Mouse (Mus musculus): ENCODE measurements at regions not wholly inside any gene's neighbourhood (a gene's known extent, or its start where the extent isn't known, plus 50 kb on each side); places are given as distances from the start of the nearest gene placed in this dataset.

GRCm38 (mm10) chr1:40942751-40943150, 137.3 kb downstream of the Tmem182 start:
- H3K9me3 ChIP-seq (replicated peaks; ENCODE audit: insufficient read depth, low read length): no peaks in the 10 kb centered on the region
- H3K79me2 ChIP-seq (ENCODE audit: control insufficient read depth, insufficient read depth, low read length, poor library complexity): no peaks in the 10 kb centered on the region

DNA sequence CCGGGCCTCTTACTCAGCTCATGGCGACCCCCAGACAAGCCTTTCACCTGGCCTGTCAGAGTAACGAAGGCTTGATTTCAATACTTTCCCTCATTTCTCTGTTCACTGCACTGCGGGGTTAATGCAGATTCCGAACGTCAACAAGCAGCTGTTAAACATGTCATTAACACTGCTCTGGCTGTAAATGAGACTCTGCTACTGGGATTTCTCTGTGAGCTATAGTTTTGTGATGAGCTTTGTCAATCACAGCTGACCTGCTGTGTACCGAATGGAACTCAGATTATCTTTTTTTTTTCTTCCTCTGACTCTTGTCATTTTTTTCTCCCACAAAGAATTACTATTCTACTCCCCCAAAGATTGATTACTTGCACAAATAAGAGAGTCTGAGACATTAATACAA, 137.8 kb downstream of the Tmem182 start:
- Histone ChIP-seq H3K36me3 (ENCODE audit: control insufficient read depth in 1 of 2, insufficient read depth in 2 of 2, low read length in 2 of 2) (no peaks in the 10 kb centered on the region), H3K79me2 (ENCODE audit: control insufficient read depth, insufficient read depth, low read length, poor library complexity) (no peaks in the 10 kb centered on the region), H3K27me3 (ENCODE audit: control insufficient read depth in 1 of 2, insufficient read depth in 2 of 2, low read length in 2 of 2) (no peaks in the 10 kb centered on the region), H3K4me3 (ENCODE audit: control insufficient read depth in 1 of 2, insufficient read depth in 1 of 2, low read depth in 2 of 2, low read length in 2 of 2) (no peak overlapping the region), H3K27ac (ENCODE audit: control insufficient read depth, low read depth, low read length) (no peak overlapping the region), H3K9me3 (replicated peaks; ENCODE audit: insufficient read depth, low read length) (no peaks in the 10 kb centered on the region), H3K9ac (ENCODE audit: control insufficient read depth, low read depth, low read length, poor library complexity, severe bottlenecking) (no peak overlapping the region), H3K4me1 (ENCODE audit: control insufficient read depth in 1 of 2, insufficient read depth in 2 of 2, low read length in 2 of 2) (no peaks in the 10 kb centered on the region)
- TF ChIP-seq MYC (IDR thresholded peaks at IDR 0.05; ENCODE audit: low read depth, low read length): no peak
- no peak for TF ChIP-seq TCF12 (IDR thresholded peaks at IDR 0.05; ENCODE audit: low read depth, low read length)
- TF ChIP-seq JUND (IDR thresholded peaks at IDR 0.05; ENCODE audit: low read depth, low read length): no peak
- TF ChIP-seq ELF1 (IDR thresholded peaks at IDR 0.05; ENCODE audit: low read depth, low read length): no peak
- no peak for TF ChIP-seq NELFE (IDR thresholded peaks at IDR 0.05; ENCODE audit: low read depth, low read length)
- TF ChIP-seq CHD2 (IDR thresholded peaks at IDR 0.05; ENCODE audit: low read length): no peak
- no peak for TF ChIP-seq BHLHE40 (IDR thresholded peaks at IDR 0.05; ENCODE audit: borderline replicate concordance, low read depth, low read length)
- no peak for TF ChIP-seq MAZ (IDR thresholded peaks at IDR 0.05; ENCODE audit: low read depth, low read length)
- no peak for TF ChIP-seq GABPA (IDR thresholded peaks at IDR 0.05; ENCODE audit: low read depth, low read length)
- no peak for TF ChIP-seq SMC3 (IDR thresholded peaks at IDR 0.05; ENCODE audit: low read depth, low read length)
- TF ChIP-seq MEF2A (IDR thresholded peaks at IDR 0.05; ENCODE audit: extremely low read depth, insufficient replicate concordance, low read depth, low read length, poor library complexity, severe bottlenecking): no peak
- no peak for TF ChIP-seq POLR2AphosphoS2 (IDR thresholded peaks at IDR 0.05; ENCODE audit: low read length)
- no peak for TF ChIP-seq NRF1 (IDR thresholded peaks at IDR 0.05; ENCODE audit: insufficient read depth, low read depth, low read length, poor library complexity, severe bottlenecking)
- no peak for TF ChIP-seq MYB (IDR thresholded peaks at IDR 0.05; ENCODE audit: low read depth, low read length)
- no peak for TF ChIP-seq RAD21 (IDR thresholded peaks at IDR 0.05; ENCODE audit: low read depth, low read length)
- no peak for TF ChIP-seq CTCF (IDR thresholded peaks at IDR 0.05 in 2 of 3, conservative IDR thresholded peaks at IDR 0.05 in 1 of 3; ENCODE audit: control insufficient read depth in 1 of 3, insufficient read depth in 1 of 3, low read depth in 2 of 3, low read length in 3 of 3, poor library complexity in 1 of 3, severe bottlenecking in 1 of 3)
- TF ChIP-seq ZNF384 (IDR thresholded peaks at IDR 0.05; ENCODE audit: low read depth, low read length): no peak
- no peak for TF ChIP-seq TAL1 (IDR thresholded peaks at IDR 0.05; ENCODE audit: low read length)
- TF ChIP-seq EP300 (IDR thresholded peaks at IDR 0.05; ENCODE audit: low read depth in 1 of 2, low read length in 2 of 2): no peak
- TF ChIP-seq MAX (IDR thresholded peaks at IDR 0.05; ENCODE audit: low read length): no peak
- no peak for DNase-seq (ENCODE audit: low read depth, low spot score)

More at GRCm38 (mm10) chr1:40942751-40943150, 137.3 kb downstream of the Tmem182 start:
- TF ChIP-seq CHD2 (IDR thresholded peaks at IDR 0.05; ENCODE audit: low read length) (no peak), BHLHE40 (IDR thresholded peaks at IDR 0.05; ENCODE audit: borderline replicate concordance, low read depth, low read length) (no peak), ZMIZ1 (IDR thresholded peaks at IDR 0.05; ENCODE audit: low read depth, low read length) (no peak), ZC3H11A (IDR thresholded peaks at IDR 0.05; ENCODE audit: low read depth, low read length) (no peak), MEF2A (IDR thresholded peaks at IDR 0.05; ENCODE audit: extremely low read depth, insufficient replicate concordance, low read depth, low read length, poor library complexity, severe bottlenecking) (no peak), GABPA (IDR thresholded peaks at IDR 0.05; ENCODE audit: low read depth, low read length) (no peak), ZKSCAN1 (IDR thresholded peaks at IDR 0.05; ENCODE audit: low read depth, low read length) (no peak), CHD1 (IDR thresholded peaks at IDR 0.05; ENCODE audit: low read depth, low read length) (no peak), RAD21 (IDR thresholded peaks at IDR 0.05; ENCODE audit: low read depth, low read length) (no peak), CTCF (IDR thresholded peaks at IDR 0.05 in 2 of 3, conservative IDR thresholded peaks at IDR 0.05 in 1 of 3; ENCODE audit: control insufficient read depth in 1 of 3, insufficient read depth in 1 of 3, low read depth in 2 of 3, low read length in 3 of 3, poor library complexity in 1 of 3, severe bottlenecking in 1 of 3) (no peak), SIN3A (IDR thresholded peaks at IDR 0.05; ENCODE audit: low read length) (no peak), EP300 (IDR thresholded peaks at IDR 0.05; ENCODE audit: low read depth in 1 of 2, low read length in 2 of 2) (no peak)
- Histone ChIP-seq H3K27ac (ENCODE audit: control insufficient read depth, low read depth, low read length) (no peak overlapping the region), H3K9ac (ENCODE audit: control insufficient read depth, low read depth, low read length, poor library complexity, severe bottlenecking) (no peak overlapping the region), H3K36me3 (ENCODE audit: control insufficient read depth in 1 of 2, insufficient read depth in 2 of 2, low read length in 2 of 2) (no peaks in the 10 kb centered on the region), H3K27me3 (ENCODE audit: control insufficient read depth in 1 of 2, insufficient read depth in 2 of 2, low read length in 2 of 2) (no peaks in the 10 kb centered on the region), H3K4me3 (ENCODE audit: control insufficient read depth in 1 of 2, insufficient read depth in 1 of 2, low read depth in 2 of 2, low read length in 2 of 2) (no peak overlapping the region), H3K4me1 (ENCODE audit: control insufficient read depth in 1 of 2, insufficient read depth in 2 of 2, low read length in 2 of 2) (no peaks in the 10 kb centered on the region)
- no peak for DNase-seq (ENCODE audit: low read depth, low spot score)
